Mouse (Mus musculus): Measurements from ENCODE around the gene Pla2g4b.

Pla2g4b gene

DNA sequence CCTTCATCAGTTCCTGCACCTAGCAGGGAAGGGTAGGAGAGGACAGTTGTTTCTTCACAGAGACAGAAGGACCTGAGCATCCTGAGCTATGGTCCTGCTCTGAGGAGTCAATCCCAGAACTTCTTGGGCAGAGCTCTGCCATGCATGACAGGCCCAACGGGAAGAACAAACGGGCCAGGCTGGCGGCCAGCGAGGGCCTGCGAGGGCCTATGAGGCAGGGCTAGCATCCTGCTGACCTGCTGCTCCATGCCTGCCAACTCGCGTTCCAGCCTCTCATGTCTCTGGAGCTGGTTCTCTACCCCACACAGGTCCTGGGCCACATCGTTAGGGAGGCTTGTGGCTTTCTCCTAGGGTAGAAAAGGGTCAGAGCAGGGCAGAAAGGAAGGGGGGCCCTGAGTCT is 29.0 kb downstream of the Pla2g4b start:
- no peak for DNase-seq (ENCODE audit: low spot score)

DNA sequence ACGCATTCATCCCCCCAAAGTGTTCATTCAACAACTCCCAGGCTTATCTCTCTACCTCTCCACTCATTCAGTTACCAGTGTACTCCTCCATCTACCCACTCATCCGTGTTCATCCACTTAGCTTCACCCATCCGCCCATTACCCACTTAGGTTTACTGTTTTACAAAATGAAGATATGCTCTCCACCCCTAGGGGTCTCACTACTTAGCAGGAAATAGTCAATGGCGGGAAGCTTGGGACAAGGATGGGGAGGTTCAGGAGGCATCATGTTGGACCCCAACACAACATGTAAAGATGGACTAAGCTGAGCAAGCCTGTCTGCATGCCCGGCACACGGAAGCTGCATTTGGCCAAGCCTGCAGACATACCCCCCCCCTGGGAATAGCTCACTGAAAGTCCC is 31.4 kb downstream of the Pla2g4b start:
- DNase-seq (ENCODE audit: low spot score) = no peak

DNA sequence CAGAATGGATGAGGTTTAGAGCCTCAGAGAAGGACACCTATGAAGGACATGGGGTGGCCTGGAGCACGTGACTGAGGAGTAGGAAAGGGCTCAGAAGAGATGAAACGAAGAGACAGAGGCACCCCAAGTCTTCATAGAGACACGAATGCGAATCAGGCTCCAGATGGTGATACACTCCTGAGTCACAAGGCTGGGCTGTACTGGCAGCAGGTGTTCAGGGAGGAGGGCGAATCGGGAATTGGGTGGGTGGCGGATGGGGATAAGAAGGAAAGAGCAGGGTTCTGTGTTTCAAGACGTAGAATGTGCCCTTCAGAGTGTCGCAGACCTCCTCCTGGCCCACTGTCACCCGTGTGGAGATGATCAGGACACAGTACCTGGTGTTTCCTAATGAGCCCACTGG is 32.0 kb downstream of the Pla2g4b start:
- no peak for DNase-seq (ENCODE audit: low spot score)

DNA sequence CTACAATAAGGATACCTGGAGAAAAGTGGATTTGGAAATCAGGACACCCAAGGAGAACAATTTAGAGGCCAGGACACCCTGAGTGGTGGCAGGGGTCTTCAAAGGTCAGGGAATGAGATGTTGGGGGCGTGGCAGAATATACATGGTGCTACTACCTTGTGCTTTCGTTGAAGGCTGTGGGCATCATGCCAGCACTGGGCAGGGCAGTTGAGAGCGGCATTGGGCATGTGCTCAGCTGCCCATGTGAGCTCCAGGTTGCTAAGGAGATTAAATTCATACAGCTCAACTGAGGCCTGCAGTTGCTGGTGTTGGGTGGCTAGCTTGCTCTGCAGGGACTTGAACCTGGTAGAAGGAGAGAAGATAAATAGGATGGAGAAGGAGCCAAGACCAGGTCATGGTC is 33.0 kb downstream of the Pla2g4b start:
- DNase-seq (ENCODE audit: low spot score) = peak; percentile 38

DNA sequence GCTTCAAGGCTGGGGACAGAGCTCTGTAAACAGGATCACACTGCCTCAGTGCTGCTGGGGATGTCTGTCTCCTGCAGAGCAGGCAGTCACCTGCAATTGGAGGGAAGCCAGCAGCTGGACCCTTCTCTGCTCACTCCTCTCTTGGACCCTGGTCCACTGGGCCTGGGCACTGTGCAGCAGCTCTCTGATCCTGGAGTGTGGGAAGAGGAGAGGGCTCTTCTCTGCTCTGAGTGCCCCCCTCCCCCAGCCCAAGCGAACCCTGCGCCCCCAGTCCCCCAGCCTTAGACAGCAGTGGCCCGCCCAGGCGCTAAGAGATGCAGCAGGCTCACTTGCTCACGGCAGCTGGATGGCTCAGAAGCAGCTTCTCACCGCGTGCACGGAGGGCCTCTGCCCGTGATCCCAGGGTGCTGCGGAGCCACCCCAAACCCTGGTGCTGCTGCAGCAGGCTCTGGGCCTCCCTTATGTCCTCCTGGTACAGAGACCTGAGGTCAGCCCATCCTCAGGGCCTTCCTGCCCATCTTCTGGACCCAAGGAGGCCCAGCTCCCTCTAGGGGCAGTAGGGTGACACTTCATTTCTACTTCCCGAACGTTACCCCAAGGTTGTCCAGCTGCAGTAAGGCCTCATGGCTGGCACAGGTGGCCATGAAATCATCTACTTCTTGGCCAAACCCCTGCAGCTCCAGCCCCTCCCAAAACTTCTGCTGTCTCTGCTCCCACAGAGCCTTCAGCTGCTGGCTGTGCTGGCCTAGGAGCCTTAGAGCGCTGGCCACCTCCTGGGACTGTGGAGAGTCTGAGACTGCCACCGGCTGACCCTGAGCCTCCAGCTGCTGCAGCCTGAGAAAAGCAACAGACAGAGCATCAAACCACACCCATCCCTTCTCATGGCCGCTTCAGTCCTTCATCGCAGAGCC is 35.6 kb downstream of the Pla2g4b start:
- DNase-seq (ENCODE audit: low spot score) = peak; percentile 43

DNA sequence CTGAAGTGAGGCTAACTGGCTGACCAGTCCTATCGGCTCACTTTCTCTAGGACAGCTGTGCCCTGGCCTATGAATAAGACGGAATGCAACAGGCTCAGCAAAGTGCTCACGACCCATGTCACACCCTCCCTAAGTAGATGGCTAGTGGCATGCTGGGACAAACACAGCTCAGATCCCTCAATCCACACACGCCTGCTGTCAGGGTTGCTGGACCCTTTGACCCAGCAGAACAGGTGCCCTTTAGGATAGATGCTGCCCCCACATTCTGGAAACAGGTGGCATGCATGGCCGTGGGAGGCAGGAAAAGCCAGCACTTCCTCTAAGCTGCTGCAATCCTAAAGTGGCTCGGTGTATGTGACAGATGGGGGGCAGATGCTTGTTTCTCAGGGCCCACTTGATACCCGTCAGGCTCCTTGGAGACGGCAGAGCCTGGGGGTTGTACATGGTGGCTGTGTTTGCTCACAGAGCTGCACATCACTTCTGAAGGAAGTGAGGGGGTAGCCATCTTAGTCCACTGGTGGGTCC is 36.3 kb downstream of the Pla2g4b start:
- DNase-seq (ENCODE audit: low spot score) = no peak

DNA sequence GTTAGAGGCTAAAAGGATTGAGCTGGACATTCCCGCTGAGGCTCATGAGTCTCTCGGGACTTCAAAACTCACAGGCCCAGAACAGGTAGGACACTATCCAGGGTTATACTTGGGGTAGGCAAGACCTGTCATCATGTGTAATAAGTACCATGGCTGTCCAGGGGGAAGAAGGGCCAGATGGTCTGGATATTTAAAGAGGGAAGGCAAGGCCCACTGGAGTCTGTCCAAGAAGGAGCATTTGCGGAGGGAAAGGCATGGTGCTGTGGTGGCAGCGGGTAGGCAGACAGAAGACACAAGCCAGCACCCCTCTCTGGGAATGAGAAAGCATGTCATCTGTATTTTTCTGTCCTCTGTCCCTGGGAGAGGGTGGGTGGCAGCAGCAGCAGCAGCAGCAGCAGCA is 40.9 kb downstream of the Pla2g4b start:
- no peak for DNase-seq (ENCODE audit: low spot score)

DNA sequence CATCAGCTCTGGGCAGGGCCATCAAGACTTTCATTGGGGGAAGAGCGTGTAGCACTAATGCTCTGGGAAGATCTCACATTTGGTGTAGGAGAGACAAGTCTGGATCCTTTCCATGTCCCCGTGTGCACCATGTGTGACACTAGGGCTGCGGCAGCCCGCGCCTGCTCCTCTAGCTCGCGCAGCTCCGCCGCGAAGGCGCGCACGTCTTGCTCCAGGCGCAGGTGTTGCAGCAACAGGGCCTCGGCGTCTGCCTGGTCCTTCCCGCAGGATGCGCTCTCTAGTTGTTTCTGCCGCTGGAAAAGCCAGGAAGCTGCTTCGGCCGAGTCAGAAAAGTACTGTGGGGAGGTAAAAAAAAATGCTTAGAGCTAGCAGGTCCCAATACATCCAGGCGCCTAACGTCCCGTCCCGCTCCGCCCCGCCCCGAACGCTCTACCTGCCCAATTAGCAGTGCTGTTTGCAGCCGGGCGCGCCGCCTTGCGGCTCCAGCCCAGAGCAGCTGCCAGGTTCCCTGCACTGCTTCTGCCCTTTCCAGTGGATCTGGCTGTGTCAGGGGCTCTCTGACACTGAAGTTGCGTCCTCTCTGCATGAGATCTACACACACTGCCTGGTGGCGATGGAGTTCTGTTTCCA is 43.0 kb downstream of the Pla2g4b start:
- peak; percentile 72 for DNase-seq (ENCODE audit: low spot score)

DNA sequence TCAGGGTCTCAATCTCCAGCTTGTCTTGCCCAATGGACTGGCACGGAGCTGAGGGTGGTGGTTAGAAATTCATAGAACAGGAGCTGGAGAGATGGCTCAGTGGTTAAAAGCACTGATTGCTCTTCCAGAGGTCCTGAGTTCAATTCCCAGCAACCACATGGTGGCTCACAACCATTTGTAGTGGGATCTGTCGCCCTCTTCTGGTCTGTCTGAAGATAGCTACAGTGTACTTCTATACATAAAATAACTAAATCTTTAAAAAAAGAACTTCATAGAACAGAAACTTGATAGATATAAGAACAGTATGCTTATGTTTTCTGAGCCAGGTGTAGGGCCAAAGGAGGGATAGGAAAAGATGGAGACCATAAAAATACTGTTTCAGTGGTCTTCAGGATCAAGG is 49.2 kb downstream of the Pla2g4b start:
- no peak for DNase-seq (ENCODE audit: low spot score)

DNA sequence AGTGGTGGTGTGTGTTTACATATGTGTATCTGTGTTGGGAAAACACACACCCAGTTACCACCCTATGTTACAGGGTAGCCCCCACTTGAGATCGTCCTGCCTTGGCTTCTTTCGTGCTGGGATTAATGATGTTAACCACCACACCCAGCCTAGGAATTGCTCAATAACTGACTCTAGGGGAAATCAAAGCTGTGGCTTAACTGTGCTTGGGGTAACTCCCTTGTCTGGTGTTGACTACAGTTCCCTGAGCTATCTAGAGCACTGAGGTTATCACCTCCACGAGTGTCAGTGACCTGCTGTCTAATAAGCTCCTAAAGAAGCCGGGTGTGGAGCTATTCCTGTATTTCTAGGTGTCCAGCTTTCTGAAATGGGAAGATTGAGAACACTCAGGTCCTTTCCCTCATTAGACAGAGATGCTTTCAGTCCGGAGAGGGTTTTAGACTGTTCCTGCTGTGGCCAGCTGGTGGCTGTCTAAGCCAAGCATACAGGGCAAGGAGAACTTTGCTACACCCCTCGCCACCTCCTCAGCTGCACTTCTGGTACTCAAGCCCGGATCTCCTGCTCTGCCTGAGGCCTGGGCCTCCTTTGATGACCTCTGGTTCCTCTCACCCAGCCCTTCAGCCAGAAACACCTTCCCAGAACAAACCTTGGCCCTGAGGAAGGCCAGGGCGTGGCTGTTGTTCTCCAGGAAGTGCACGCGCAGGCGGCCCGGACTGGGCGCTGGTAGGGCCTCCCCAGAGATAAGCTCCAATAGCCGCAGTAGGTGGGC is 51.6 kb downstream of the Pla2g4b start:
- peak; percentile 61 for DNase-seq (ENCODE audit: low spot score)

DNA sequence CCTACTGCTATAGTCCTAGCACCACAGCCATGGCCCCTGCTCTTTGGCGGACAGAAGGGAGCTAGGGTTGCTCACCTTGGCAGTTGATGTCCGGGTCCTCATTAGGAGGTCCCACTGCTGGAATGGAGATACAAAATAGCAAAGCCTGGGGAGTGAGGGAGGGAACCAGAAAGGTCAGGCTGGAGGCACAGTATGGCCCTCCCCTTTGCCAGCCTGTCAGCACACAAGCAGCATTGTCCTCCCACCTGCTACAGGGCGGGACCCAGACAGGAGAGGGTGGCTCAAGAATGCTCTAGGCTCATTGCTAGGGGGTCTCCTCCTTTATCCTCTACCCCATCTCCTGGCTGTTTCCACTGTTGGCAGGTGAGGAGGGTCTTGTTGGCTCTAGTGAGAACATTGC is 52.8 kb downstream of the Pla2g4b start:
- no peak for DNase-seq (ENCODE audit: low spot score)

DNA sequence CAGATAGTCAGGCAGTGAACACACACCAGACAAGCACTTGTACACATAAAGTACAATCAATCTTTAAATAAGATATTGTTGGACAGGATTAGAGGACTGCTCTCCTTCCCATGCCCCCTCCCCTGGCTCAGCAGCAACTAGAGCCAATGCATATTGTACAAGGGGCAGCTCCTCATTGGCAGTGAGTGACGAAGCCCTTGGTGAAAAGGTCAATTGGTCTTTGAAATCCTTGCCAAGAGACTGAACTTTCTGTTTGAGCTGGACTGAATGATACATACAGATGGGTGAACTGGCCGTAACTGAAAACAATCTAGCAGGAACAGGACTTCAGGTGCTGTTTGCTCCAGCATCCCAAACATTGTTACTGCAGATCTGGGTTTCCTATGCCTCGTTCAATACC is 54.2 kb downstream of the Pla2g4b start:
- no peak for DNase-seq (ENCODE audit: low spot score)

DNA sequence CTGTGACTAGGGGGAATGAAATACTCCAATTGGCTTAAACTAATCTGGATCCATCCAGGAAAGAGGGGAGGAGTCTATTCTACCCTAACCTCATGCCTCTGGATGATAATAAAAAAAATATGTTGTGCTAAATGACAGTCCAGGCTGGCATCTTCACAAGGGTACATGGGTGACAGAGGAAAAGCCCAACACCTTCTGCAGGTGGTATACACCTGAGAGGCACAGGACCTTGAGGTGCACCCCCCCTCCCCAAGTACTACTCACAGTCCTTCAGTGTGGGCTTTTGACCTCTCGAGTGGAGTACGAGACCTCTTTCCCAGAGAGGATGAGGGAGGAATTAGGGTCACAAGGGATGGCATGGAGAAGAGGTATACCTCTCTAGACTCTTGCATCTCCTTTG is 54.7 kb downstream of the Pla2g4b start:
- DNase-seq (ENCODE audit: low spot score) = no peak

DNA sequence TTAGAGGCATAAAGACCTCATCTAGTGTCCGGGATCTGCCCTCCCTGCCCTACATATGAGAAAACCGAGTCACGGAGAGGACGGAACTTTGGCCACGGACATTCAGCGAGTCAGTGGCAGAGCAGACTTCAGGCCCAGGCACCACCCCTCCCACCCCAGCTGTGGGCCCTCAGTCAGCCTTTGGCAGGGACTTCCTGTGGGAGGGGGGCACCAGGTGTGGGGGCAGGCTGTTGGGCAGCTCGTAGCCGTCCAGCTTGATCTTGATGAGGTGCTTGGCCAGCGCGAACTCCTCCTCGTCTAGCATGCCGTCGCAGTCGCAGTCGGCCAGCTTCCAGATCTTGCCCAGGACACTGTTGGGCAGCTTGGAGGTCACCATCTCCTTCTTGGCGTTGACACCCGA is 57.8 kb downstream of the Pla2g4b start:
- no peak for DNase-seq (ENCODE audit: low spot score)
